Mouse (Mus musculus): ENCODE results near the gene Shisal1. TPM values are rescaled to one million over a fixed set of nuclear protein-coding genes. Genes with fewer than 3 reads are reported as not detected.

Gene Shisal1
- polyA plus RNA-seq, 1 experiment from 2014 or later = 13.5 TPM

DNA sequence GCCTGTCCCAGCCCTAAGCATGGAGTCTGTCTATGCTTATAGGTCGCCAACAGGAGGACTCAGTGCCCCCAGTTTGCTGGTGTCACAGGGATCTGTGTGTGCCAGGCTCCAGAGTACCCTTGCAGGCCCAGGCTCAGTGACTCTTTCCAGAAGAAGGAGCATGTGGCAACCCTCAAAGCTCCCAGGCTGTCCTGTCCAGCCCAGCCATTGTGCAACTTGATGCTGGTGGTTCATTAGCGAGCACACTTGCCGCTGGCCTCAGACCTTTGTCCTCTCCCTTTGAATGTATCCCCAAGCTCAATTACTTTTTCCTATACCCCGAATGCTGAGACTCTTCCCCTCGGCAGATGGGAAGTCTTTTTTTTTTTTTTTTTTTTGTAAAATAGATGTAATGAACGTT, 12.1 kb upstream of the Shisal1 start:
- Histone ChIP-seq H3K36me3 (ENCODE audit: control insufficient read depth, insufficient read depth) (no peaks in the 10 kb centered on the region), H3K27me3 (replicated peaks; ENCODE audit: control insufficient read depth, insufficient read depth, low read length) (no peaks in the 10 kb centered on the region), H3K27ac (ENCODE audit: low read length) (no peak overlapping the region), H3K9ac (replicated peaks; ENCODE audit: low read depth, low read length) (no peak overlapping the region), H3K4me2 (ENCODE audit: low read length) (no peak overlapping the region), H3K4me3 (replicated peaks; ENCODE audit: low read length) (no peak overlapping the region), H3K4me1 (replicated peaks; ENCODE audit: control insufficient read depth, insufficient read depth, low read length) (no peaks in the 10 kb centered on the region), H3K9me3 (ENCODE audit: control insufficient read depth, low read length) (0 out of 2 replicates have a peak, but pooled peaks cover 3% of the 10 kb centered on the region)
- WGBS = 37% methylated on average over 6 of the region's 6 CpGs
- ATAC-seq = no peak

DNA sequence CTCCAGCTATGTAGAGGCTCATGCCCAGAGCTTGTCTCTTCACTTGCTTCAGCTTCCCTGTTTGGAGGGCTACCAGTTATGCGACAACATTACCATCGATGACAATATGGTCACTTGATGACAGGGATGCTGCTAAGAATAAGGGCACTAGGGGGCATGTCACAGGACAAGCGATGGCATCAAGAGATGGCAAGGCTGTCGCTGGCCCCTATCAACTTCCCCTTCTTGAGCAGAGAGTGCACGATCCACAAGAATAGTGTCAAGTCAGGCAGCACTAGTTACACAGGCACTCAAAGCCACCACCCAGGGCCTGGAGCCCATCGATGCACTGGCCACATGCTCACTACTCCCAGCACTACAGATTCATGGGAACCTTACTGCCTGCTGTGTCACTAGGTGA, 8.4 kb upstream of the Shisal1 start:
- 90% methylated on average over 6 of the region's 6 CpGs for WGBS

DNA sequence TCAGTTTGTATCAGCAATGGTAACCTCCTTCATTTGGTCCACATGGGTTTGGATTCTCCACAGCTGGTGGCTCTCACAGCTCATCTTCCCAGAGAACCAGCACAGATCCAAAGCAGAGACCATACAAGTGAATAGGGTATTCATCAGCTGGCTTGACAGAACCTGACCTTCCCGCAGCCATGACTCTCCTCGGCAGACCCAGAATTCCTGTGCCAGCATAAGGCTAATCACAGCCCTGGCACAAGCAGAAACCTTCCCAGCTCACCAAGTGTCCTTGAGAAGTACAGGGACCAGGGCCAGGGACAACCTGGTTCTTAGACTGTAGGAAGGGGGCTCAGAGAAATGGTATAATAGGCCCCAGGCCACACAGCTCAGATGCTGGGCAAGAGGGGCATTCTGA, 6.2 kb upstream of the Shisal1 start:
- Histone ChIP-seq H3K27me3 (replicated peaks; ENCODE audit: control insufficient read depth, insufficient read depth, low read length) (no peaks in the 10 kb centered on the region), H3K4me3 (replicated peaks; ENCODE audit: low read length) (no peak overlapping the region), H3K4me2 (ENCODE audit: low read length) (no peak overlapping the region), H3K27ac (ENCODE audit: low read length) (no peak overlapping the region), H3K4me1 (replicated peaks; ENCODE audit: control insufficient read depth, insufficient read depth, low read length) (peaks cover 8% of the 10 kb centered on the region), H3K9me3 (ENCODE audit: control insufficient read depth, low read length) (0 out of 2 replicates have a peak, but pooled peaks cover 3% of the 10 kb centered on the region), H3K9ac (replicated peaks; ENCODE audit: low read depth, low read length) (no peak overlapping the region), H3K36me3 (ENCODE audit: control insufficient read depth, insufficient read depth) (no peaks in the 10 kb centered on the region)
- 91% methylated on average over 2 of the region's 2 CpGs for whole genome bisulfite sequencing
- ATAC-seq = no peak

More for the DNA sequence above, 8.4 kb upstream of the Shisal1 start:
- no peak for ATAC-seq
- H3K27me3 ChIP-seq (replicated peaks; ENCODE audit: control insufficient read depth, insufficient read depth, low read length) = no peaks in the 10 kb centered on the region
- H3K27ac ChIP-seq (ENCODE audit: low read length) = no peak overlapping the region
- no peak overlapping the region for H3K9ac ChIP-seq (replicated peaks; ENCODE audit: low read depth, low read length)
- H3K4me3 ChIP-seq (replicated peaks; ENCODE audit: low read length) = no peak overlapping the region
- 0 out of 2 replicates have a peak, but pooled peaks cover 3% of the 10 kb centered on the region for H3K9me3 ChIP-seq (ENCODE audit: control insufficient read depth, low read length)
- H3K36me3 ChIP-seq (ENCODE audit: control insufficient read depth, insufficient read depth) = no peaks in the 10 kb centered on the region
- H3K4me2 ChIP-seq (ENCODE audit: low read length) = no peak overlapping the region
- H3K4me1 ChIP-seq (replicated peaks; ENCODE audit: control insufficient read depth, insufficient read depth, low read length) = peaks cover 6% of the 10 kb centered on the region

DNA sequence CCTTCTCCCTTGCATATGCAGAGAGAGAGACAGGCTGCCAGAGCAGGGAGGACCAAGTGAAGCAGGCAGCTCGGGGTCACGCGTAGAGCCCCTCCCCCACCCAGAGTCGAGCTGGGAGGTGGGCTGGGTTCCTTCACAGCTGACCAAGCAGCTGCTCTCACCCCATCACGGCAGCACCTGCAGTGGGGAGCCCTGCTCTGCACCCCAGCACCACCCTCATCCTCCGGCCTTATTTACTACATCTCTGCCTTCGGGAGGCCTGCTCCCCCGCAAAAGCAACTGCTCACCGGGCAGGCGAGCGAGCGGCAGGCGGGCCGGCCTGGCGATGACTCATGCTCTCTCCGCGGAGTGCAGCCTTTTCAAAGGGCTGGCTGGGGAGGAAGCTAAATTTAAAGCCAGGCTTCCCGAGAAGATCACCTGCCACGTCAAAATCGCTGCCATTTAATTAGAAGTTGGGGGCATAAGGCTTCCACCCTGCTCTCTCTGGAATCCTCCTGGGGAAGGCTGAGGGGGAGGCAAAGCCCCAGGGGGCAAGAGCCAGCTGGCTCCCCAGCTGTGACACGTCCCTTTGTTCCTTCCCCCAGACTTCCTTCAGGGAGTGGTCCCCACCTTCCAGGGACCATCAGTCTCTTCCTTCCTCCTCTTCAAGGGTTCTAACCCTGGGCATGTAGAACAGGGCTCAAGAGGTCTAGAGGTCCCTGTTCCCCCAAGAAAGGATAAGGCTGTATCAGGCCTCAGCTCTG, 3.7 kb upstream of the Shisal1 start:
- no peak for ATAC-seq
- no peak overlapping the region for H3K4me2 ChIP-seq (ENCODE audit: low read length)
- H3K27ac ChIP-seq (ENCODE audit: low read length) = no peak overlapping the region
- H3K4me3 ChIP-seq (replicated peaks; ENCODE audit: low read length) = no peak overlapping the region
- no peaks in the 10 kb centered on the region for H3K27me3 ChIP-seq (replicated peaks; ENCODE audit: control insufficient read depth, insufficient read depth, low read length)
- H3K9me3 ChIP-seq (ENCODE audit: control insufficient read depth, low read length) = no peaks in the 10 kb centered on the region
- H3K36me3 ChIP-seq (ENCODE audit: control insufficient read depth, insufficient read depth) = no peaks in the 10 kb centered on the region
- H3K4me1 ChIP-seq (replicated peaks; ENCODE audit: control insufficient read depth, insufficient read depth, low read length) = peaks cover 11% of the 10 kb centered on the region
- WGBS = 2% methylated on average over 20 of the region's 21 CpGs
- peak overlapping the region; percentile 30; the same call in 1 of the 2 replicates for H3K9ac ChIP-seq (replicated peaks; ENCODE audit: low read depth, low read length)

DNA sequence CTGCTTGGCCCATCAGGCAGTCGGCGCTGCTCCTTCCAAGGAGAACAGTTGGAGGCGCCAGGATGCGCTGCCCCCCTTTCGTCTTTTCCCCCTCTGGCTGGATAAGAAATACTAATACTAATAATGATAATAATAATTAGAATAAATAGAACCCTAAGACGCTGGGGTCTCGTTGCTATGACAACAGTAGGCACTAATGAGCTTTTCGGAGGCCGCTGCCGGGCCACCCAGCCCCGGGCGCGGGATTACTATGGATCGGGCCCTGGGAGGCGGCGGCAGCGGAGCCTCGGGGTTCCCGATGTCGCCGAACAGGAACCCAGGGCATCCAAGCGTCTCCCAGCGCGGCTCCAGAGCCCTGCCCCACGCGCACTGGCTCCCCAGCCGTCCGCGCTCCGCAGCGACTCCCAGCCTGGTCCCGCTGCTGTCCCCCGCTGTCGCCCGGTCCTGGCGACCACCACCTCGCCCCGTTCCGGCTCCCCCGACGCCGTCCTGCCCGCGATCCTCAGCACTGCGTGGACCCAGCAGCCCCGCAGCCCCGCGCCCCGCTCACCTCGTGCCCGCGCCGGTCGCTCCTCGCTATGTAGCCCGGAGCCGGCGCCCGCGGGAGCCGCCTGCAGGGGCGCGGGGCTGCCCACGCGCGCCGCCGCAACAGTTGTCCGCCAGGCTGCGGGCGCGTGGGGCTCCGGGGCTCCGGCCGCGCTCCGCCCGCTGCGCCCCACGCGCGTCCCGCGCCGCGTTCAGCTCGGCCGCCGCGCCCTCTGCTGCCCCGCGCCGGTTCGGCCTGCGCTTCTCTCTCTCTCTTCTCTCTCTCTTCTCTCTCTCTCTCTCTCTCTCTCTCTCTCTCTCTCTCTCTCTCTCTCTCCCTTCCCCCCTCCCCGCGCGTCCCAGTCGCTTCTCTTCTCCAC, 833 bp downstream of the Shisal1 start:
- H3K36me3 ChIP-seq (ENCODE audit: control insufficient read depth, insufficient read depth) = no peaks in the 10 kb centered on the region
- H3K9me3 ChIP-seq (ENCODE audit: control insufficient read depth, low read length) = no peaks in the 10 kb centered on the region
- H3K27me3 ChIP-seq (replicated peaks; ENCODE audit: control insufficient read depth, insufficient read depth, low read length) = no peaks in the 10 kb centered on the region
- under 1% methylated on average over 69 of the region's 99 CpGs for WGBS
- peak overlapping the region; percentile 89 for H3K4me2 ChIP-seq (ENCODE audit: low read length)
- peak overlapping the region; percentile 72 for H3K9ac ChIP-seq (replicated peaks; ENCODE audit: low read depth, low read length)
- H3K27ac ChIP-seq (ENCODE audit: low read length) = peak overlapping the region; percentile 24; the same call in 1 of the 2 replicates
- peaks cover 40% of the 10 kb centered on the region for H3K4me1 ChIP-seq (replicated peaks; ENCODE audit: control insufficient read depth, insufficient read depth, low read length)
- H3K4me3 ChIP-seq (replicated peaks; ENCODE audit: low read length) = peak overlapping the region; percentile 64
- ATAC-seq = peak; percentile 55

DNA sequence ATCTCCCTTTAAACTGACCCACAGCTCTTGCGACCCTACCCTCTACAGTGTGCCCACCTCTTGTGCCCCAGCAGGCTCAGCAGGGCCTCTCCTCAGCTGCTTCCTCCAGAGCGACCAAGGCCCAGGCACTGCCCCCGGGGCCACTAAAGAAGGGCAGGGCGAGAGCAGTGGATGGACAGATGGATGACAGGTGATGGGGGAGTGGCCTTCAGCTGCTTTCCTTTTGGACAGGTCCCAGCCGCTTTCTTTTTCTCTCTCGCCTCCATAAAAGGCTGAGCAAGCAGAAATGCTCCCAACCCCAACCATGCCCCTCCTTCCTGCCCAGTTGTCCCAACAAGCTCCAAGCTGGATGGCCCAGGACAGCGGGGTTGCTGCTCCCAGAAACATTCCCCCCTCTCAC, 2.7 kb downstream of the Shisal1 start:
- H3K36me3 ChIP-seq (ENCODE audit: control insufficient read depth, insufficient read depth) = no peaks in the 10 kb centered on the region
- 38% methylated on average over 7 of the region's 7 CpGs for WGBS
- no peak overlapping the region for H3K27ac ChIP-seq (ENCODE audit: low read length)
- H3K4me1 ChIP-seq (replicated peaks; ENCODE audit: control insufficient read depth, insufficient read depth, low read length) = peaks cover 46% of the 10 kb centered on the region
- peak overlapping the region; percentile 3; the same call in 1 of the 2 replicates for H3K4me3 ChIP-seq (replicated peaks; ENCODE audit: low read length)
- no peaks in the 10 kb centered on the region for H3K27me3 ChIP-seq (replicated peaks; ENCODE audit: control insufficient read depth, insufficient read depth, low read length)
- no peak for ATAC-seq
- 0 out of 2 replicates have a peak overlapping the region, but pooled peaks have one; percentile 5 for H3K9ac ChIP-seq (replicated peaks; ENCODE audit: low read depth, low read length)
- H3K4me2 ChIP-seq (ENCODE audit: low read length) = peak overlapping the region; percentile 39
- H3K9me3 ChIP-seq (ENCODE audit: control insufficient read depth, low read length) = no peaks in the 10 kb centered on the region

DNA sequence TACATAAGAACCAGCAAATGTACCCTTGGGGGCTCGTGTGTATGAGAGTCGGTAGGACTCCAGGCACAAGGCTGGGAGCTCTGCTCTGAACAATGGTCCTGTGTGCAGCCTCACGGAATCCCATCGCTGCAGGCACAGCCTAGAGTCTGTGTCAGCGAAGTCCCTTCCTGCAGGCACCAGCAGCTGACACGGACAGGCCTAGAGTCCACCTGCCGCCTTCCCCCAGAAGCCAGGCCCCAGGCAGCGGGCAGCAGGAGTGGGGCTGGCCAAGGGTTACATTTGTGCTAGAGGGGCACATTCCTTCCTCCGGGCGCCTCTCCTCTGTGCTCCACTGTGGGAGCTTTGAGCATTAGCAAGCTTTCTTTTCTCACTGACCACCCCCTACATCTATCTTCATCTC, 3.3 kb downstream of the Shisal1 start:
- no peak for ATAC-seq
- no peak overlapping the region for H3K4me3 ChIP-seq (replicated peaks; ENCODE audit: low read length)

DNA sequence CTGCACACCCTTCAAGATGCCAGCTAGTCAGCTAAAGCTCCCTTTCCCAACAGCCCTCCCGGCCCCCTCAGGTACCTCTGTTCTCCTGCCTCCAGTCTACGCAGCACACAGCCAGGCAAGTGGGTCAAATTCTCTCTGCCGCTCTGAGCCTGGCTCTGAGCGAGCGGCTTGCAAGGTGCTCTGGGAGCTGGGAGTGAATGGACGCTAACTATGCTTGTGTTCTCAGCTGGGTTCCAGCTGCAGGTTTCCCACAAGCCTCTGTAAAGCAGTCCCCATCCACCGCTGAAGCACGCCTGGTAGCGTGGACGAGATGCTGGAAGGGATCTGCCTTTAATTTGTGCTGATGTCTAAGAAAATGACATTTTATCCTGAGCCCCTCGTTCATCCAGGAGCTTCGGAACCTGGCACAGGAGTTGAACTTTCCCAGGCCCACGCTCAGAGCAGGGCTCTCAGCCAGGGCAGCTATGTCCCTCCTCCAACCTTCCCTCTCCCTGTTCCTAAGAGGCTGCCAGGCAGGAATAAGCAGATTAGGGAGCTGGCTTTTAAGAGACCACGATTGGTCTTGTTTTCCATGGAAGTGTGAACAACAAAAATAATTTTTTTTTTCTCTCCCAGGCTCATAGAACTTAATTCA, 5.1 kb downstream of the Shisal1 start:
- Histone ChIP-seq H3K4me2 (ENCODE audit: low read length) (no peak overlapping the region), H3K4me3 (replicated peaks; ENCODE audit: low read length) (no peak overlapping the region), H3K9ac (replicated peaks; ENCODE audit: low read depth, low read length) (peak overlapping the region; percentile 23; the same call in 1 of the 2 replicates), H3K36me3 (ENCODE audit: control insufficient read depth, insufficient read depth) (no peaks in the 10 kb centered on the region), H3K27me3 (replicated peaks; ENCODE audit: control insufficient read depth, insufficient read depth, low read length) (no peaks in the 10 kb centered on the region), H3K9me3 (ENCODE audit: control insufficient read depth, low read length) (no peaks in the 10 kb centered on the region), H3K27ac (ENCODE audit: low read length) (no peak overlapping the region), H3K4me1 (replicated peaks; ENCODE audit: control insufficient read depth, insufficient read depth, low read length) (peaks cover 44% of the 10 kb centered on the region)
- WGBS = 26% methylated on average over 14 of the region's 14 CpGs
- no peak for ATAC-seq

More for the DNA sequence above, 3.3 kb downstream of the Shisal1 start:
- Histone ChIP-seq H3K36me3 (ENCODE audit: control insufficient read depth, insufficient read depth) (no peaks in the 10 kb centered on the region), H3K27ac (ENCODE audit: low read length) (no peak overlapping the region), H3K4me2 (ENCODE audit: low read length) (peak overlapping the region; percentile 39), H3K27me3 (replicated peaks; ENCODE audit: control insufficient read depth, insufficient read depth, low read length) (no peaks in the 10 kb centered on the region), H3K9ac (replicated peaks; ENCODE audit: low read depth, low read length) (peak overlapping the region; percentile 43; the same call in 1 of the 2 replicates), H3K9me3 (ENCODE audit: control insufficient read depth, low read length) (no peaks in the 10 kb centered on the region), H3K4me1 (replicated peaks; ENCODE audit: control insufficient read depth, insufficient read depth, low read length) (peaks cover 46% of the 10 kb centered on the region)
- WGBS = 34% methylated on average over 10 of the region's 10 CpGs

DNA sequence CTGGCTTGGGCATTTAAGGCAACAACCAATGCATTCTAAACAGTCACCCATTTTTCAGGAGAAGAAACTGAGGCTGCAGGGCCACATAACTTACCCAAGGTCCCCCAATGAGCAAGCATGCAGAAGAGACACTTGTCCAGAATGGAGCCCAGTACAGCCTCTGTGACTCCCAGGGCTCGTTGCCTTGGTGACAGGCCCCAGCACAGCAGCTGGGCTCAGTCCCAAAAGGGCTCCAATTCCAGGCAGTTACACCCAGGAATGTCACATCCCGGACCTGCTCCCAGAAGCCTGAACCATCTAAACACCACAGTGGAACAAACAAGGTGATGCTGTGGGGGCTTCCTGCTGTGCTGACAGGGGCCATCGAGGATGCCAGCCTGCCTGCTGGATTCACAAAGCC, 6.1 kb downstream of the Shisal1 start:
- H3K9me3 ChIP-seq (ENCODE audit: control insufficient read depth, low read length) = no peaks in the 10 kb centered on the region
- no peak overlapping the region for H3K4me2 ChIP-seq (ENCODE audit: low read length)
- no peak overlapping the region for H3K9ac ChIP-seq (replicated peaks; ENCODE audit: low read depth, low read length)
- peaks cover 43% of the 10 kb centered on the region for H3K4me1 ChIP-seq (replicated peaks; ENCODE audit: control insufficient read depth, insufficient read depth, low read length)
- no peak overlapping the region for H3K4me3 ChIP-seq (replicated peaks; ENCODE audit: low read length)
- no peak overlapping the region for H3K27ac ChIP-seq (ENCODE audit: low read length)
- ATAC-seq = 0 out of 2 replicates have a peak, but pooled peaks have one; percentile 32
- no peaks in the 10 kb centered on the region for H3K27me3 ChIP-seq (replicated peaks; ENCODE audit: control insufficient read depth, insufficient read depth, low read length)
- whole genome bisulfite sequencing = 18% methylated on average over 3 of the region's 3 CpGs
- H3K36me3 ChIP-seq (ENCODE audit: control insufficient read depth, insufficient read depth) = no peaks in the 10 kb centered on the region
